Mouse (Mus musculus): Measurements from ENCODE around the gene Adamts6. TPM values are rescaled to one million over a fixed set of nuclear protein-coding genes. Genes with fewer than 3 reads are reported as not detected.

Adamts6 gene
- polyA plus RNA-seq, 1 experiment from 2014 or later, result 3.3 TPM

- Histone ChIP-seq H3K4me2 (no peak overlapping the region), H3K36me3 (ENCODE audit: control insufficient read depth, insufficient read depth, low read length) (peaks cover 4% of the 10 kb centered on the region; the same call in 1 of the 2 replicates), H3K27me3 (ENCODE audit: control insufficient read depth, insufficient read depth, low read length) (no peaks in the 10 kb centered on the region), H3K9me3 (ENCODE audit: control insufficient read depth, low read length) (no peaks in the 10 kb centered on the region), H3K4me3 (ENCODE audit: low read depth, low read length) (no peak overlapping the region), H3K9ac (ENCODE audit: low read length) (no peak overlapping the region), H3K27ac (ENCODE audit: low read depth, low read length) (no peak overlapping the region), H3K4me1 (ENCODE audit: control insufficient read depth, insufficient read depth, low read length) (no peaks in the 10 kb centered on the region)
- WGBS, result 100% methylated on average over 1 of the region's 1 CpGs
- DNase-seq (ENCODE audit: low spot score, missing footprints) (no peak), ATAC-seq (ENCODE audit: low FRiP score) (no peak)
These were observed 159.3 kb downstream of the Adamts6 start for GRCm38 (mm10) chr13:104446974-104447373.

- Histone ChIP-seq H3K27ac (ENCODE audit: low read depth, low read length) (no peak overlapping the region), H3K9me3 (ENCODE audit: control insufficient read depth, low read length) (no peaks in the 10 kb centered on the region), H3K9ac (ENCODE audit: low read length) (no peak overlapping the region), H3K27me3 (ENCODE audit: control insufficient read depth, insufficient read depth, low read length) (no peaks in the 10 kb centered on the region), H3K4me2 (no peak overlapping the region), H3K36me3 (ENCODE audit: control insufficient read depth, insufficient read depth, low read length) (peaks cover 4% of the 10 kb centered on the region; the same call in 1 of the 2 replicates), H3K4me3 (ENCODE audit: low read depth, low read length) (no peak overlapping the region), H3K4me1 (ENCODE audit: control insufficient read depth, insufficient read depth, low read length) (no peaks in the 10 kb centered on the region)
- no peak for ATAC-seq (ENCODE audit: low FRiP score)
- DNase-seq (ENCODE audit: low spot score, missing footprints), result no peak
These were observed 159.8 kb downstream of the Adamts6 start for GRCm38 (mm10) chr13:104447470-104447869.

GRCm38 (mm10) chr13:104448349-104448748 lies 160.7 kb downstream of the Adamts6 start:
- DNase-seq (ENCODE audit: low spot score, missing footprints) (no peak), ATAC-seq (ENCODE audit: low FRiP score) (no peak)
- no peaks in the 10 kb centered on the region for H3K27me3 ChIP-seq (ENCODE audit: control insufficient read depth, insufficient read depth, low read length)
- no peaks in the 10 kb centered on the region for H3K4me1 ChIP-seq (ENCODE audit: control insufficient read depth, insufficient read depth, low read length)
- H3K27ac ChIP-seq (ENCODE audit: low read depth, low read length), result no peak overlapping the region
- WGBS, result 91% methylated on average over 1 of the region's 1 CpGs
- H3K4me3 ChIP-seq (ENCODE audit: low read depth, low read length), result no peak overlapping the region
- peaks cover 4% of the 10 kb centered on the region; the same call in 1 of the 2 replicates for H3K36me3 ChIP-seq (ENCODE audit: control insufficient read depth, insufficient read depth, low read length)
- no peak overlapping the region for H3K9ac ChIP-seq (ENCODE audit: low read length)
- H3K4me2 ChIP-seq, result no peak overlapping the region
- H3K9me3 ChIP-seq (ENCODE audit: control insufficient read depth, low read length), result no peaks in the 10 kb centered on the region

GRCm38 (mm10) chr13:104453271-104453974 lies 165.8 kb downstream of the Adamts6 start:
- DNase-seq (ENCODE audit: low spot score, missing footprints), result no peak
- Histone ChIP-seq H3K4me3 (ENCODE audit: low read depth, low read length) (no peak overlapping the region), H3K4me1 (ENCODE audit: control insufficient read depth, insufficient read depth, low read length) (no peaks in the 10 kb centered on the region), H3K36me3 (ENCODE audit: control insufficient read depth, insufficient read depth, low read length) (no peaks in the 10 kb centered on the region), H3K27me3 (ENCODE audit: control insufficient read depth, insufficient read depth, low read length) (no peaks in the 10 kb centered on the region), H3K4me2 (no peak overlapping the region), H3K9me3 (ENCODE audit: control insufficient read depth, low read length) (no peaks in the 10 kb centered on the region), H3K27ac (ENCODE audit: low read depth, low read length) (no peak overlapping the region), H3K9ac (ENCODE audit: low read length) (no peak overlapping the region)
- ATAC-seq (ENCODE audit: low FRiP score), result no peak
- 90% methylated on average over 1 of the region's 1 CpGs for WGBS

GRCm38 (mm10) chr13:104460287-104460686 lies 172.7 kb downstream of the Adamts6 start:
- Histone ChIP-seq H3K27me3 (ENCODE audit: control insufficient read depth, insufficient read depth, low read length) (no peaks in the 10 kb centered on the region), H3K9me3 (ENCODE audit: control insufficient read depth, low read length) (no peaks in the 10 kb centered on the region), H3K27ac (ENCODE audit: low read depth, low read length) (no peak overlapping the region), H3K36me3 (ENCODE audit: control insufficient read depth, insufficient read depth, low read length) (no peaks in the 10 kb centered on the region), H3K9ac (ENCODE audit: low read length) (no peak overlapping the region), H3K4me2 (no peak overlapping the region), H3K4me3 (ENCODE audit: low read depth, low read length) (no peak overlapping the region), H3K4me1 (ENCODE audit: control insufficient read depth, insufficient read depth, low read length) (no peaks in the 10 kb centered on the region)
- ATAC-seq (ENCODE audit: low FRiP score), result no peak
- no peak for DNase-seq (ENCODE audit: low spot score, missing footprints)
- 93% methylated on average over 1 of the region's 1 CpGs for WGBS

GRCm38 (mm10) chr13:104468061-104468460 lies 180.4 kb downstream of the Adamts6 start:
- 77% methylated on average over 1 of the region's 1 CpGs for WGBS
- DNase-seq (ENCODE audit: low spot score, missing footprints) (peak; percentile 75), ATAC-seq (ENCODE audit: low FRiP score) (no peak)
- Histone ChIP-seq H3K4me1 (ENCODE audit: control insufficient read depth, insufficient read depth, low read length) (no peaks in the 10 kb centered on the region), H3K4me2 (no peak overlapping the region), H3K9ac (ENCODE audit: low read length) (no peak overlapping the region), H3K36me3 (ENCODE audit: control insufficient read depth, insufficient read depth, low read length) (no peaks in the 10 kb centered on the region), H3K27ac (ENCODE audit: low read depth, low read length) (no peak overlapping the region), H3K9me3 (ENCODE audit: control insufficient read depth, low read length) (no peaks in the 10 kb centered on the region), H3K4me3 (ENCODE audit: low read depth, low read length) (no peak overlapping the region), H3K27me3 (ENCODE audit: control insufficient read depth, insufficient read depth, low read length) (no peaks in the 10 kb centered on the region)

GRCm38 (mm10) chr13:104476285-104476956 lies 188.8 kb downstream of the Adamts6 start:
- WGBS, result 79% methylated on average over 9 of the region's 9 CpGs
- H3K9ac ChIP-seq (ENCODE audit: low read length), result no peak overlapping the region

GRCm38 (mm10) chr13:104482426-104483089 lies 194.9 kb downstream of the Adamts6 start:
- no peak overlapping the region for H3K9ac ChIP-seq (ENCODE audit: low read length)

More at GRCm38 (mm10) chr13:104476285-104476956, 188.8 kb downstream of the Adamts6 start:
- no peaks in the 10 kb centered on the region for H3K36me3 ChIP-seq (ENCODE audit: control insufficient read depth, insufficient read depth, low read length)
- H3K4me2 ChIP-seq, result no peak overlapping the region
- H3K27me3 ChIP-seq (ENCODE audit: control insufficient read depth, insufficient read depth, low read length), result no peaks in the 10 kb centered on the region
- no peaks in the 10 kb centered on the region for H3K9me3 ChIP-seq (ENCODE audit: control insufficient read depth, low read length)
- H3K27ac ChIP-seq (ENCODE audit: low read depth, low read length), result no peak overlapping the region
- no peak overlapping the region for H3K4me3 ChIP-seq (ENCODE audit: low read depth, low read length)
- H3K4me1 ChIP-seq (ENCODE audit: control insufficient read depth, insufficient read depth, low read length), result no peaks in the 10 kb centered on the region
- DNase-seq (ENCODE audit: low spot score, missing footprints) (no peak), ATAC-seq (ENCODE audit: low FRiP score) (no peak)

More at GRCm38 (mm10) chr13:104482426-104483089, 194.9 kb downstream of the Adamts6 start:
- H3K36me3 ChIP-seq (ENCODE audit: control insufficient read depth, insufficient read depth, low read length), result no peaks in the 10 kb centered on the region
- H3K27ac ChIP-seq (ENCODE audit: low read depth, low read length), result no peak overlapping the region
- no peaks in the 10 kb centered on the region for H3K4me1 ChIP-seq (ENCODE audit: control insufficient read depth, insufficient read depth, low read length)
- no peak overlapping the region for H3K4me2 ChIP-seq
- DNase-seq (ENCODE audit: low spot score, missing footprints), result peak; percentile 83
- H3K9me3 ChIP-seq (ENCODE audit: control insufficient read depth, low read length), result no peaks in the 10 kb centered on the region
- H3K4me3 ChIP-seq (ENCODE audit: low read depth, low read length), result no peak overlapping the region
- ATAC-seq (ENCODE audit: low FRiP score), result no peak
- no peaks in the 10 kb centered on the region for H3K27me3 ChIP-seq (ENCODE audit: control insufficient read depth, insufficient read depth, low read length)
- 78% methylated on average over 8 of the region's 8 CpGs for WGBS

All from midbrain, embryonic 11.5 days (tissue).